Mouse (Mus musculus): ENCODE results near the gene Aprt.
"Not testable (repeated sequence)": the region's sequence is repeated elsewhere in the genome, so short reads cannot be mapped to it uniquely, and the experiment has no call there.

The Aprt gene

DNA sequence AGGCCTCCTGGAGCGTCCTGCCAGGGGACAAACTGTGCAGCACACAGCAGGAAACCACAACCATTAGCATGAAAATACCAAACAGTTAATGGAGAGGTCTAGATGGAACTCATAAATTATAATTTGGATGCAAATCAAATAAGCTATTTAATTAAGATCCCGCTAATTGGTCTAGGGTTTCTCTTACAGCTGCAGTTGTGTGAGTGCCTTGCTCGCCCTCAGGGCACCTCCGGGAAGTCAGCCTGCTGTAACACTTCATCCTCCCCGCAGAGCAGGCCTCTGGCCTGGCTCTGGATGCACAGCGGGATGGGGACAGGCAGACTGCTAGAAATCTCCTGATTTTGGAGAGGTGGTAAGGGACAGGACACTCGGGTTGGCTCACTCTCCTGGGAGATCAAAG, 9.5 kb upstream of the Aprt start:
- peak; percentile 27 for DNase-seq (ENCODE audit: low read depth)

DNA sequence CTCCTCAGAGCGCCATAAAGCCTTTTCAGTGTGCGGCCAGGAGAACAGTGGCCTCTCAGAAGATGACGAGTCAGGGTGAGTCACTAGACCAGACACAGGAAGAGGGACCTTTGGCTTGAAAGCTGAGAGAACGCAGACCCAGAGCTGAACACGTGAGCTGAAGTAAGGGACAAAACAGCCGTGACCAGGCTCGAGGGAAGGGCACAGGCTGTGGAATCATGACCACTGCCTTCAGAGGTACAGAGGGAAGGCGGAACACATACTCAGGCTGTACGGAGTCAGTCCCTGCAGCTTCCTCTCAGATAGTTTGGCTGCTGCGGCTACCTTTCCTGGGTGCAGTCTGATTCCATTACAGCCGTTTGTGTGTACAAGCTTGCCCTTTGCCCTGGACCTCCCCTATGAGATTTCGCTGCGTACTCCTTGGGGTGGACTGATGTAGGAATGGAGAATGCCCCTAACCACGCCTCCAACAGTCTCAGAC, 8.7 kb upstream of the Aprt start:
- DNase-seq (ENCODE audit: low read depth), result peak; percentile 79

DNA sequence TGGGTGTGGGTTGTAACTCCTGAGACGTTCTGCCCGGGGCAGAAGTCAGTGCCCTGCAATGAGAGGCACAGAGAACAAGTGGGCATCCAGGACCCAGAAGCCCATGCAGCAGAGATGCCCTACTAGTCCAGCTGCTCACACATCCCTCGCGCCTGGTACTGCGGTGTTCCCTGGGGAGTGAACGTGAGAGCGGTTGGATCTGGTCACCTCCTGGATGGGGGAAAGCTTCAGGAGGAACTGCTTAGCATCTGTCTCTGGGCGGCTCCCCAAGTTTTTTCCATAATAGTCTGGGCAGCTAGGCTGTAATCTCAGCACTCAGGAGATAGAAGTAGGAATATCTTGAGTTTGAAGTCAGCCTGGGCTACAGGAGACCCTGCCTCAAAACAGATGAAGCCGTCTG, 8.3 kb upstream of the Aprt start:
- DNase-seq (ENCODE audit: low read depth), result peak; percentile 69

DNA sequence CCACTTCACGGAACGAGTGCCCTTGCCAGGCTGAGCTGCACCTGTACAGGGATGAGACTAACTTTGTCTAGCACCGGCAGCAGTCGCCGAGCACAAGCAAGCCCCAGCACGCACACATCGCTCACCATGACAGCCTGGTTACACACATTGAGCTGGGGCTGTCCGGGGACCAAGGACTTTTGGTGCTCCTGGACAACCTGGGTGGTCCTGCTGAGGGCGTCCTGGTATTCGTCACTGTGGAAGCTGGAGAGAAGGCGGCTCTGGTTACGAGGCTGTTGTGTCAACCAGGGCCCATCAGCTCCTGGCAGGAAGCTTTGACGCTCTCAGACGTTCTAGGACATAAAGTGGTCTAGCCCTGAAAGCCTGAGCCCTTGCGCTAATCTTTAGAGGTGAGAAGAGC, 4.2 kb upstream of the Aprt start:
- DNase-seq (ENCODE audit: low read depth), result no peak

DNA sequence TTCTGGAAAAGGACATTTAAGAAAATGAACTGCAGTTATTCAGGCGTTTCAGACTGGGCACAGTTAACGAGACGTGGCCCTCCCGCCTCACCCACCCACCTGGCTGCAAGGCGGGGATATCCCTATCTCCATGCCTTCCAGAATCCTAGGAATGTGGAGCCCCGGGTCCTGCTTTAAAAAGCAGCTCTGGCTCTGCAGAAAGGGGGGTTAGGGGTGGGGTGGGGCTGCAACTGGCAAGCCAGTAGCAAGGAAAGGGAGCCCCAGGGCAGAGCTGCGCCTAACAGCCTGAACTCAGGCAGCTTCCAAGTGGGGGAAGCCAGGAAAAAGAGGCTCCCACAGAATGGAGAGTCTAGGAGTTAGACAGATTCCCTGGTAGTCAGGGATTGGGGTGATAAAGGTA, 2.5 kb upstream of the Aprt start:
- DNase-seq (ENCODE audit: low read depth), result no peak

DNA sequence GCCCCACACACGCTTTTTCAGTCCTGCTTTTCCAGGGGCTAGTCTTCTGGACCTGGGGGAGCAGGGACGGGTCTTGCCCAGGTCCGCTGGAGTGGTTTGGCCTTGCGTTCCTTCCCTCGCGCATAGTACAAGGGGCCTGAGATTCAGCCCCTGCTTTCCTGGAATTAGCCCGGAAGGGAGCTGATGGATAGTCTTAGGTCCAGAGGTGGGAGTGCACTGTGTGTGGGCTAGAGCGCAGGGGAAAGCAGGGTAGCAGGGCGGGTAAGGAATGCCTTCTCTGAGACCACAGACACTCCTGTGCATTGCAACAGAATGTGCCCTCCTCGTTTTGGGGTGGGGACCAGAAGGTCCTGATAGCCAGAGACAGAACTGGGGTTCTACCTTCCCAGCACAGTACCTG, 407 bp upstream of the Aprt start:
- no peak for DNase-seq (ENCODE audit: low read depth)

DNA sequence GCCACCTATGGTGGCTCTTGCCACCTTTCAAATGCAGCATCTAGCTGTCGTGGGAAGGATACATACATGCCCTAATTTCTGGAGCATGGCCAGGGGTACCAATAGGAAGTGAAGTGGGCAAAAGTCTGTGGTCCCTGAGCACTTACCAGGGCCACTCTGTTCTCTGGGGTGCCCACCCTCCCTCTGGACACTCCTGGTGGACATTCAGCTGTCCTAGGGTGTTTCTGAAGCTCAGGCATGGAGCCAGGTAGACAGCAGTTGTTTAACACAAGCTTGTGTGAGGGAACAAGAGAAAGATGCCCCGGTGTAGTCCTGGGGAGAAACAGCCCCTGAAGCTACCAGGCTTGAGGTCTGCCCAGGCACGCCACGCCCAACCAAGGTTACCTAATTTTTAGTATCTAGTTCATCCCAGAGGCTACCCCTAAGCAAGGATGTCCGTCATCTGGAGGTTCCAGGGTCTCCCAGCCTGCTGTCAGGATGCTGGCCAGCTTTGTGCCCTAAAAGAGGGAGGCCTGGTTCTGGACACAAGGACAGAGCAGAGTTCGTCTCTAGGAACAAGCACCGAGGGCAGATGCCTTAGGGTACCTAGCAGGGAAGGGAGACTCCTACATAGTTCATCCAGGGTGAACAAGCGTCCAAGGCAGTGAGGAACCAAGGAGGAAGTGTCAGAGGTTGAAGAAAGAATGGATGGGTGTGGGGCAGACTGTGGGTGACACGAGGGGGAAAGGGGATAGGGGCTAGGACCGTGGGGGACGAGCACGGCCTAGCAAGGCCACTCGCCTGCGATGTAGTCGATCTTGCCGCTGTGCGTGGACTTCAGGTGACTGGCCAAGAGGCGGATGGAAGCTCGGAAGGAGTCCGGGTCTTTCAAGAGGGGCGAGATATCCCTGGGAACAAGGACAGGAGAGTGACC, 718 bp downstream of the Aprt start:
- DNase-seq (ENCODE audit: low read depth), result peak; percentile 33

DNA sequence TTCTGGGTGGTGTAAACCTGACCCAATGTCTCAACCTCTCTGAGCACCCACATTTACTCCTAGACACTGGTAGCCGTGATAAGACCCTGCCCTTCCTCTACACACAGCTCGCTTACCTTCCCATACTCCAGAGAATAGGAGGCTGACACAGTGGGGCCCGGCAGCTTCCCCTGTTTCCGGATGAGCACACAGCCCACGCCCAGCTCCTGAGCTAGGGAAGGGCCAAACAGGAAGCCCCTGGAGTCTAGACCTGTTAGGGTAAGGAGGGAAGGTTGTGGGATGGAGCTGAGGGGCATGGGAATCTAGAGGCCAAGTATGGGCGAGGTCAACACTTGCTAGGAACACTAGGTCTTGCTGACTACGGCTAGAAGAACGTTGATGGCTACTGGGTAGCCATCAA, 1.4 kb downstream of the Aprt start:
- no peak for DNase-seq (ENCODE audit: low read depth)

DNA sequence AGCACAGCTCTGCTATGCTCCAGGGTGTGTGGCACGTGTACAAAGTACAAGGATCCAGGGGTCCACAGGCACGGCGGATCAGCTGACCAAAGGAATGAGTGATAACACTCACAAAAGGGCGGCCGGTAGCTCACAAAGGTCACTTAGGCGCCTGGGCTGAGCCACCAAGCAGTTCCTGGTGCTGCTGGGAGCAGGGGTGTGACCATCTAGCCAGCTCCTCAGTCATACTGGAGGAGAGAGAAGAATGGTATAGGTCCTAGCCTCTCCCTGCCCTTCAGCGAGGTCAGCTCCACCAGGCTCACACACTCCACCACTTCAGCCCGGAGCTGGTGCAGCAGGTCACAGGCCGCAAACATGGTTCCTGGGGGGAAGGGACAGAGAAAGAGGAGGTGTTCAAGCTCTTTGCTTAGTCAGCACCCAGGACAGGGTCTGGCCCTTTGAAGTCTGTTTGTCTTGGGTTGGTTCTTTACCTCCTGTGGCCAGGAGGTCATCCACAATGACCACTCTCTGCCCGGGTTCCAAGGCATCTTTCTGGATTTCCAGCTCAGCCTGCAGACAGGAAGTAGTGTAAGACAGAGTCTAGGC, 1.9 kb downstream of the Aprt start:
- no peak for DNase-seq (ENCODE audit: low read depth)

DNA sequence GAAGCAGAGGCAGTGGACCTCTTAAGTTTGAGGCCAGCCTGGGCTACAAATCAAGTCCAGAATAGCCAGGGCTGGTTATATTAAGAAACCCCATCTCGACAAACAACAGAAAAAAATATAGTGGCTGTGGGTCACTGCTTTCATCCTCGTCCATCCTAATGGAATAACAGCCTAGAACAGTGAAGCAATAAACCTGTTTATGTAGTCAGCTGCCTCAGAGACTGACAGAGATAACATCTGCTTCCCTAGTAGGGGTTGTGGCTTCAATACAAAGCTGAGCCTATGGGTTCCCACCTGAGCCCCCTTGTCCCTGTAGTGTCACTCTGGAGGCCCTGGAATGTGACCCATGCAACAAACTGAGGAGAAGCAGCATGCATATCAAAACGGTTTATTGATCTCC, 2.4 kb downstream of the Aprt start:
- no peak for DNase-seq (ENCODE audit: low read depth)

DNA sequence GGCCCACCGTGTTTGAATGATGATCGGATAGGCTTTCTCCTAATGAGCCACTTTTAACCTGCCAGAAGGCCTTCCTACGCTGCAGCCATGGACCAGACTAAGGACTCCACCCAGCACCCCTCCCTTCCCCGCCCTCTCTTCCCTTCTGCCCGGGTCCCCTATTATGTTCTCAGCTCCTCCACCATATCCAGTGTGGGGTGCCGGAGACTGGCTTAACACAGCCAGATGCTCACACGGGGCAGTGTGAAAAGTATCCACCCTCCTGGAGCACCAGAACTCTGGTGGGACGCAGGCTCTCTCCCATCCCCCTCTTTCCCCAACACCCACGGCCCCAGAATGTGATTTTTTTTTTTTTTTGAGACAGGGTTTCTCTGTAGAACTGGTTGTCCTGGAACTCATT, 3.1 kb downstream of the Aprt start:
- DNase-seq (ENCODE audit: low read depth), result no peak

DNA sequence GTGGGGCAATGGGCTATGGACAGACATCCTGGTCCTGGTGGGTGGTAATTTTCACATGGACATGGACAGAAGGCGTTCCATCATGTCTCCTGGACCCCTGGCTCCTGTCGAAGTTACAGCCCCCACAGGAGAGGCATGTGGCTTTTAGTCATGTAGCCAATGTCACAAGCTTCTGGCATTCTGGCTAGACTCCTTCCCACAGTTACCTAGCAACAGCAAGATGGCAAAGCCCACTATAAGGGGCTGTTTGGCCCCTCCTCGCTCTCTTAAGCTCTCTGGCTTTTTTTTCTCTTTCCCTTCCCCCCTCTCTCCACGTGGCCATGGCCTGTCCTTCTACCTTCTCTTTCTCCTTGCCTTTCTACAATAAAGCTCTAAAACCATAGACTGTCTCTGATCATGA, 3.5 kb downstream of the Aprt start:
- DNase-seq (ENCODE audit: low read depth), result not testable (repeated sequence)

DNA sequence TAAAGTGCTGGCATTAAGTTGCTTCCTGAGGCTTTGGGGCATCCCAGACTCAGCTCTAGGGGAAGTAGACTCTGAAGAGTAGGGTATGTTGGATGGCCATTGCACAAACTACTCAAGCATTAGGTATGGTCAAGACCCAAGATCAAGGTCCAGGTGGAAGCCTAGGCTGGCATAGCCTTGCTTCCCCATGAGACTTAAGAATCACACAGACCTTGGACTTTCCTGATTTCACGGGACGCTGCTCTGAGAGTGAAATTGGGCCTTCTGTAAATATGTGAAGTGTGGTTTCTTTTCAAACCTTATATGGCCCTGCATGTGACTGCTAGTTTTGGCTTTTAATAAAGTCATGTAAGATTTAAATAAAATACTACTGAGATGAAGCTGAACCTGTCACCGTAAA, 4.0 kb downstream of the Aprt start:
- no peak for DNase-seq (ENCODE audit: low read depth)

DNA sequence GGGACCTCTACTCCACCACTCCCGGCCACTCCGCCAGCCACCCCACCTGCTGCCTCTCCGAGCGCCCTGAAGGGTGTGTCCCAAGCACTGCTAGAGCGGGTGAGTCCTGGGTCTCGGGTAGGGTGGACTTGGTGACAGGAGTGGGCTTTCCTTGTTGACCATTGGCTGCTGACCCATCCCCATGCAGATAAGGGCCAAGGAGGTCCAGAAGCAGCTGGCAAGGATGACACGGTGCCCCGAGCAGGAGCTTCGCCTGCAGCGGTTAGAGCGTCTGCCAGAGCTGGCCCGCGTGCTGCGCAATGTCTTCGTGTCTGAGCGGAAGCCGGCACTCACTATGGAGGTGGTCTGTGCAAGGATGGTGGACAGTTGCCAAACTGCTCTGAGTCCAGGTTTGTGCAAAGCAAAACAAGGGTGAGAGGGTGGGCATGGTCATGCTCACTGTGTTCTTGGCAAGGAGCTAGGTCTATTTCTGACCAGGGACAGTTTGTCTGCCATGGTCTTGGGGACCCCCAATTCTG, 4.9 kb downstream of the Aprt start:
- DNase-seq (ENCODE audit: low read depth), result no peak

DNA sequence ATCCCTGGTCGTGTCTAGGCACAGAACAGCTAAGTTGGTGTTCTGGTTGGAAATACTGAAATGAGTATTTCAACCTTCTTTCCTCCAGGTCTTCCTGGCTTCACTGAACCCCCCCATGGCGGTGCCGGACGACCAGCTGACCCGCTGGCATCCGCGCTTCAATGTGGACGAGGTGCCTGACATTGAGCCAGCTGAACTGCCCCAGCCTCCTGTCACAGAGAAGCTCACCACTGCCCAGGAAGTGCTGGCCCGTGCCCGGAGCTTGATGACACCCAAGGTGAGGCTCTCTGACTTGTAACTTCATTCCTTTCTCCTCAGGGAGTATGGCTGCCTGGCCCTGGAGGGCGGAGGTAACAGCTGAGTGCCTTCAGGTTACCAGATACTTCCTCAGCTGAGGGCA, 5.6 kb downstream of the Aprt start:
- no peak for DNase-seq (ENCODE audit: low read depth)

DNA sequence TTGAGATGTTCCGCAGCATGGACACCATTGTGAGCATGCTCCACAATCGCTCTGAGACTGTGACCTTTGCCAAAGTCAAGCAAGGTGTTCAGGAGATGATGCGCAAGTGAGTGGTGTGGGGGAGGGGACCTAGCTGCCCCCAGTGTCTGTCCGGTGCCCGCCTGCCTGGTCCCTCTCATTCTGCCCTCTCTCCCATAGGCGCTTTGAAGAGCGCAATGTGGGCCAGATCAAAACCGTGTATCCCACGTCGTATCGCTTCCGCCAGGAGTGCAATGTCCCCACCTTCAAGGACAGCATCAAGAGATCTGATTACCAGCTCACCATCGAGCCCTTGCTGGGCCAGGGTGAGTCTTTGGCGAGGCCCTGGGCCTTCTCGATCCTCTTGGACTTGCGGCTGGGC, 6.7 kb downstream of the Aprt start:
- no peak for DNase-seq (ENCODE audit: low read depth)

DNA sequence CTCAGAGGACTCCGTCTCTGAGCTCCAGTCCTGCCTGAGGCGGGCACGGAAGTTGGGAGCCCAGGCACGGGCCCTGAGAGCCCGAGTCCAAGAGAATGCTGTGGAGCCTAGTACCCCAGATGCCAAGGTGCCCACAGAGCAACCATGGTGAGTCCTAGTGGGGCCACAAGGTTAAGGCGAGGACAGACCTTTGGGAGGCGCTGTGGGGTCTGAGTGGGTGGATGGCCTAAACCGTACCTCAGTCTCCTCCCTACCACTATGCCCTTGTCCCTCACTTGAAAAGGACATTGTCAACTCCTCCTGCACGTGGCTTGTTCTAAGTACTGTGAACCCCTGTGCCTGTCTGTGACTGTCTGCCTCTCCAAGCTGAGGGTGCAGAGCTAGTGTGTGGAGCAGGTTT, 7.4 kb downstream of the Aprt start:
- DNase-seq (ENCODE audit: low read depth), result peak; percentile 17

DNA sequence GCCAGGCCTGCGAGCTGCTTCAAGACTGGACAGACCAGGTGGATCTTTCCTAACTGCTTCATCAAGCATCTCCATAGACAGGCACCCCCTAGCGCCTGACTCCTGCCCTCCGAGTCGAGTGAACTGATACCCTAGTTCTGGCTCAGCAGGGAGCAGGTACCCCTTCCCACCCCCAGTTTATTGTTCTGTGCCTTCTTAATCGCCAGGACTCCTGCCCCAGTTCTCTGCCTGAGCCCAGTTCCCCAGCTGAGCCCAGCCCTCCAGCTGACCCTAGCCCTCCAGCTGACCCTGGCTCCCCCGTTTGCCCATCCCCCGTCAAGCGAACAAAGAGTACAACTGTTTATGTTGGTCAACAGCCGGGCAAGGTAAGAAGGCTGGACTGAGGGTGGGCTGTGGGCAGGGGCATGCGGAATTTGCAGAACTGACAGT, 7.8 kb downstream of the Aprt start:
- DNase-seq (ENCODE audit: low read depth), result peak; percentile 63

DNA sequence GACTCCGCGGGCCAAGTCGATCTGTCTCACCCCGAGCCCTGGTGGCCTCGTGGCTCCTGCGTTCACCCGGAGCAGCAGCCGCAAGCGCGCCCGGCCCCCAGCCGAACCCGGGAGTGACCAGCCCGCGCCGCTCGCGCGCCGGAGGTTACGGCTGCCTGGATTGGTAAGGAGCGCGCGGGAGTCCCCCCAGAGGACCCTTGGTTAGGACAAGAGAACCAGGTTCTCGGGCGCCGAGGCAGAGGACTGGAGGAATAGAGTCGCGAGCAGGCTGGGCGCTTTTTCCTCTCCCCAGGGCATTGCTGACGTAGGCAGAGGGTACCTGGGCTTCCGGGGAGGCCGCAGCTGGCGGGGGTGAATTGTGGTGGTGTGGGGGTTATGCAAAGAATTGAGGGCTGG, 8.6 kb downstream of the Aprt start:
- no peak for DNase-seq (ENCODE audit: low read depth)

DNA sequence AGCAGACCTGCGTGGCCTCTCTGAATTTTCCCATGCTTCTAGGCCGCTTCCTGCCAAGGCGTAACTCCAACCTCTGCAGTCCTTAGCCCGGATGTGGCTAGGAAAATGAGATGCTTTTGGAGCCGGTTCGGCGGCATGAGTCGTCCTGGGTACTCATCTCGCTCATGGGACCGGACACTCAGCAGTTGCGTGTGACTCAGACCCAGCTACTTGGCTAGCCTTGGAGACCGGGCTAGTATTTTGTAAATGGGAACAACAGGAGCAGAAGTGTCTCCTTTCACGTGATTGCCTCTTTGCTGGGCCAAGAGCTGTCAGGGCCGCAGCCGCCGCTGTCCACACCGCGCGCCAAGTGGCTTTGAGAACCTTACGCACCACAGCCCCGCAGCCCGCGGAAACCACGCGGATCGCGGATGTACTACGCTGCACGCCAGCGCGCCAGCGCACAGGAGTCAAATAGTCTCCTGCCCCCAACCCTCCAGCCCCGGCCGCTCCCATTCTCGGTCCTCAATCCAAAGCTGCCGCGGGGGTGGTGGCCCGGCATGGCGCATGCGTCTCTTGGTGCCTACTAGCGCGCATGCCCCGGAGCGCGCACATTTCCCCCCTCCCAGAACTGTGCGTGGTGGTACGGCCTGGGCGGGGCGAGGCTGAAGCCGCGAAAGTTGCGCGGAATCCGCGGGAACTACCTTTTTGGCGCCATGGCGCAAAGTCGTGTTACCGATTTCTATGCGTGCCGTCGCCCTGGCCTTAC, 9.2 kb downstream of the Aprt start, which contains the start of gene Cdt1:
Cdt1 (plus strand) TSS at position 655 of the 748 bp plus-strand sequence.
- DNase-seq (ENCODE audit: low read depth), result peak; percentile 98

DNA sequence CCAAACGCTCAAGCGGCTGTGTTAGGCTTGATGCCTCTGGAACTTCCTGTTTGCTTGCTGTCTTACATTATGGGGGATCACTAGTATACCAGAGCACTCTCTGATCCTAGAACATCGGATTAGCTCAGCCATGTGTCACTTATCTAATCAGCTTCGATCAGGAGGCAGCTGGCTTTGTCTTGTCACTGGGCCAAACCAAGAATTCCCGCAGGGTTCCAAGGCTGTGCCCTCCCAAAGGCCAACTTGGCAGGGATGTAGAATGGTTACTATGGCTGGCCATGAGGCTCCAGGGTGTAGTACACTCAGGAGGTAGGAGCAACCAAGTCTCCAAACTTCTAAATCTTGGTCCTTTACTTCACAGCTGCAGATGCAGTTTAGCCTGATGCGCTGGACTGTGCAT, 9.9 kb downstream of the Aprt start:
- DNase-seq (ENCODE audit: low read depth), result peak; percentile 77

All from NIH3T3 (cell line).